Mouse (Mus musculus) myocyte (in vitro differentiated cells): ENCODE measurements at regions not wholly inside any gene's neighbourhood (a gene's known extent, or its start where the extent isn't known, plus 50 kb on each side); places are given as distances from the start of the nearest gene placed in this dataset.

Experiments used
- H3K27me3 ChIP-seq: one replicate; pipeline ENCODE4 v1.6.1; 2011; ENCODE audit not compliant: control insufficient read depth, insufficient read depth, insufficient read length
- H3K36me3 ChIP-seq: one replicate; pipeline ENCODE4 v1.6.1; 2011; ENCODE audit not compliant: control insufficient read depth, insufficient read depth
- H3K4me2 ChIP-seq: one replicate; pipeline ENCODE4 v1.6.1; 2011; ENCODE audit warnings: low read depth, control low read depth
- H3K4me3 ChIP-seq: one replicate; pipeline ENCODE4 v1.5.1; 2011; ENCODE audit warnings: mild to moderate bottlenecking, control low read depth, moderate library complexity
- H3K79me2 ChIP-seq: one replicate; pipeline ENCODE4 v1.6.1; 2011; ENCODE audit not compliant: control insufficient read depth, insufficient read depth
- H3ac ChIP-seq: one replicate; pipeline ENCODE4 v1.6.1; 2011; ENCODE audit not compliant: control insufficient read depth, insufficient read length
- CEBPB ChIP-seq: IDR thresholded peaks from 2 replicates; pipeline ENCODE4 v1.6.1; 2011; ENCODE audit warnings: mild to moderate bottlenecking, moderate library complexity; ENCODE audit not compliant: poor library complexity, insufficient read depth, severe bottlenecking
- E2F4 ChIP-seq: IDR thresholded peaks from one replicate; pipeline ENCODE4 v1.6.1; 2011; ENCODE audit warnings: mild to moderate bottlenecking, control low read depth, moderate library complexity; ENCODE audit not compliant: insufficient read depth
- MAX ChIP-seq: IDR thresholded peaks from one replicate; pipeline ENCODE4 v1.6.1; 2011; ENCODE audit warnings: low read depth, mild to moderate bottlenecking, control low read depth
- MYOD1 ChIP-seq, 3 experiments: IDR thresholded peaks; one replicate each; pipeline ENCODE4 v1.6.1; 2011; ENCODE audit warnings: control low read depth in 2 of 3, low read depth in 2 of 3, mild to moderate bottlenecking in 2 of 3, moderate library complexity in 1 of 3; ENCODE audit not compliant: insufficient read length in 2 of 3, control insufficient read depth in 1 of 3
- MYOG ChIP-seq, 3 experiments: IDR thresholded peaks; one replicate each; pipeline ENCODE4 v1.6.1; 2011; ENCODE audit warnings: control low read depth in 2 of 3, low read depth in 2 of 3, mild to moderate bottlenecking in 2 of 3; ENCODE audit not compliant: insufficient read length in 2 of 3, control insufficient read depth in 1 of 3, insufficient read depth in 1 of 3
- POLR2A ChIP-seq: IDR thresholded peaks from one replicate; pipeline ENCODE4 v1.6.1; 2011; ENCODE audit warnings: low read depth, mild to moderate bottlenecking, control low read depth, moderate library complexity; ENCODE audit not compliant: insufficient read length
- POLR2AphosphoS2 ChIP-seq: IDR thresholded peaks from one replicate; pipeline ENCODE4 v1.6.1; 2011; ENCODE audit warnings: low read depth, control low read depth; ENCODE audit not compliant: insufficient read length
- REST ChIP-seq: IDR thresholded peaks from one replicate; pipeline ENCODE4 v1.6.1; 2011; ENCODE audit warnings: mild to moderate bottlenecking, control low read depth, moderate library complexity; ENCODE audit not compliant: insufficient read depth, insufficient read length
- SRF ChIP-seq: IDR thresholded peaks from one replicate; pipeline ENCODE4 v1.6.1; 2011; ENCODE audit warnings: low read depth; ENCODE audit not compliant: control insufficient read depth, insufficient read length
- TCF12 ChIP-seq: IDR thresholded peaks from one replicate; pipeline ENCODE4 v1.6.1; 2011; ENCODE audit warnings: mild to moderate bottlenecking, control low read depth; ENCODE audit not compliant: poor library complexity, insufficient read depth, severe bottlenecking
- TCF3 ChIP-seq: IDR thresholded peaks from one replicate; pipeline ENCODE4 v1.6.1; 2011; ENCODE audit warnings: low read depth, control low read depth; ENCODE audit not compliant: insufficient read length
- USF1 ChIP-seq: IDR thresholded peaks from one replicate; pipeline ENCODE4 v1.6.1; 2011; ENCODE audit warnings: low read depth, mild to moderate bottlenecking, control low read depth, moderate library complexity

DNA sequence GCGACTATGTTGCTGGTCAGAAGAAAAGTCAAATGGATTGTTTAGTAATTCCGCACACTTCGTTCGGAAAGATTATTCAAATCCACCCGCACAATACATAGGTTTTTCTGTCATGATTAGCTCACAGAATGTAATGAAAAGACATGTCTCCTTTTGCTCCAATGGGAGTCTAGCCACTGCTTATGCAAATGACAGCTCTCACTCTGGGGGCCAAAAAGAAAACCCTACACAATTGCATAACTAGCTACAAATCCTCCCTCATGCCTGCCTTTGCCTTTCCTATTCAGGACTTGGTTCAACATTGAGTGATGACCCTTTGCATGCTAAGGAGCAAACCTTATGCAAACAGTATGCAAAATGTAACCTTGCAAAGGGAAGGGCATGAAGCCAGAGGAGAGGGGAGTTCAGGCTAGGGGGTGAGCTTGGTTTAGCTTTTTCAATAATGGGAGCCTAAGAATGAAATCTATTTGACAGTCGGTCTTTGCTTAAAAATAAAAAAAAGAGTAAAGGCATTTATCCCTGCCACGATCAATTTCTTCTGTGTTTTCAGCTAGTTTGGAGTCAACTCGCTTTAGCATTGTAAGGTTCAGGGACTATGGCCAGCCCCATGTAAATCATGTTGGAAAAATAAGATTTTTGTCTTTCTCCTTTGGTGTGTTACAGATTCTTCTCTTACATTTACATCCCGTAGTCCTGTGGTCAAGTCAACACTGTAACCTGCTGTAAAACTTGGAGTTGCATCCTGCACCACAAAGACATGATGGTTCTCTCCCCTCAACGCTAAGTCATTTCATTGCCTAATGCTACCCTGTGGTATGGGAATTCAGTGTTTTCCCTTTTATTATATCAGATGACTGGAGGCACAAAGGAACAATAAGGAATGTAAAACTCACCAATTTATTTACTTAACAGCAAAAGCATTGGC, 119.6 kb upstream of the Ndst3 start:
- no peak for TF ChIP-seq TCF12
- TF ChIP-seq USF1 = no peak
- TF ChIP-seq MYOG (IDR thresholded peaks at IDR 0.05; ENCODE audit: control insufficient read depth in 1 of 3, insufficient read depth in 1 of 3, insufficient read length in 2 of 3, low read depth in 2 of 3) = no peak
- no peak for TF ChIP-seq MYOD1 (IDR thresholded peaks at IDR 0.05; ENCODE audit: control insufficient read depth in 1 of 3, insufficient read length in 2 of 3, low read depth in 2 of 3)
- TF ChIP-seq TCF3 = no peak
- TF ChIP-seq POLR2A = no peak
- no peak for TF ChIP-seq REST
- TF ChIP-seq E2F4 = no peak
- no peak for TF ChIP-seq SRF
- no peak for TF ChIP-seq MAX
- no peak for TF ChIP-seq POLR2AphosphoS2
- TF ChIP-seq CEBPB = no peak
- Histone ChIP-seq H3ac (no peak overlapping the region), H3K27me3 (no peaks in the 10 kb centered on the region)

DNA sequence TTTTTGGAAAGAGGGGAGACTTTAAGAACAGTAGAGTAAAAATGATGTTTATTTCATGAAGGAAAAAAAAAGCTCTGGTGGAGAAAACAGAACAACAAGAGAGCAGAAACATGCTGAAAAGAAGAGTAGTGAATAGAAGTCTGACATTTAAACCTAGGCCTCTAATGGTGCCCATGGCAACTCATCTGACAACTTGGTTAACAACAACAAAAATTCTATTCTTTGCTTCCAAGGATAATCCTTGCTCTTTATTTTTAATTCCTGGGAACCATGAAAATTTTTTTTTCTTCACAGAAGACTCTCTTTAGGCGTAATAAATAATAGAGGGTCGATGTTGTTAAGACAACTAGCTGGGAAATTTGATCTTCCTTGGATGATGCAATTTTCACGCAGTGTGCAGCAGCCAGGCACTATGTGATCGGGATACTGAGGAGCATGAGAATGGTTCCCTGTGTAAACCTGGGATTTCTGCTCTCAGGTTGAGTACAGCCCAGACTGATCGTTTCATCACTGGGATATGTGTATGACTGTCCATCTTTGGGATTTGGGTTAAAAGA, 120.4 kb upstream of the Ndst3 start:
- TF ChIP-seq CEBPB (peak; percentile 75; the same call in 1 of the 2 replicates), REST (no peak)
- no peaks in the 10 kb centered on the region for H3K27me3 ChIP-seq
- no peak overlapping the region for H3ac ChIP-seq
- peak overlapping the region; percentile 19 for H3K4me2 ChIP-seq
- no peak overlapping the region for H3K4me3 ChIP-seq
- no peaks in the 10 kb centered on the region for H3K79me2 ChIP-seq
- H3K36me3 ChIP-seq = no peaks in the 10 kb centered on the region

More for the DNA sequence above, 119.6 kb upstream of the Ndst3 start:
- no peaks in the 10 kb centered on the region for H3K79me2 ChIP-seq
- H3K36me3 ChIP-seq = no peaks in the 10 kb centered on the region
- no peak overlapping the region for H3K4me2 ChIP-seq
- H3K4me3 ChIP-seq = no peak overlapping the region

GRCm38 (mm10) chr3:123828790-123829189, 138.1 kb upstream of the Ndst3 start:
- H3K4me2 ChIP-seq = no peak overlapping the region

DNA sequence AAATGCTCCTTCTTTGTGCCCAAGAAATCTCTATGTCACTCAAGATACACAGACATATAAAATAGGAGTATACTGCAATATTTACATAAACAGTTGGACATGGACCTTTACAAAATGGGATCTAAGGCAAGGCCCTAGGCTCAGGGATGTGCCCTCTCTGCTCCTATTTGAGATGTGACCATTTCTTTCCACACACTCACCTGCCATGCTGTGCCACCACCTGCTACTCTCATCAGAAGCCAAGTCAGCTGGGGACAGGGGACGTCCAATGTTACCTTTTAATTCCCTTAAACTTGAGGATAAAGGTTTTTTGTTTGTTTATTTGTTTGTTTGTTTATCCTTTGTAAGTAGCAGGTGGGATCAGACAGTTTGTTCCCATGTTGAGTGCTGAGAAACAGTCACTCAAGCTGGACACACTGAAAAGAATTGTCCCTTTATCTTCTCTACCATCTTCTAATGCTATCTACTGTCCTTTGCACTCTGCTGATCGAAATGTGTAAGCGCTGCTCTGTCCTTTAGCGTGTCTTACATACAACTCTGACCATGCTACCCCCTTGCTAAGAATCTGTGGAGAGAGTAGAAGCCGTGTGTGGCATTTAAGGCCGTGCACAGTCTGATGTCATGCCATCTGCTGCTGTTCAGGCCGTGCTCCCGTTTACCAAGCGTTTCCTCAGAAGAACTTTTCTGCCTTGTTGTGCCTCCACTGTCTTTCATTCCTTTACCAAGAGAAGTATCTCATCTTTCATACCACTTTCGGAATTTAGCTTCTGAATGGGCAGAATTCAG, 147.9 kb upstream of the Ndst3 start:
- Histone ChIP-seq H3K79me2 (no peaks in the 10 kb centered on the region), H3K36me3 (no peaks in the 10 kb centered on the region), H3K4me3 (no peak overlapping the region), H3K27me3 (no peaks in the 10 kb centered on the region), H3K4me2 (no peak overlapping the region), H3ac (no peak overlapping the region)
- no peak for TF ChIP-seq MAX
- TF ChIP-seq POLR2A = no peak
- no peak for TF ChIP-seq MYOD1 (IDR thresholded peaks at IDR 0.05; ENCODE audit: control insufficient read depth in 1 of 3, insufficient read length in 2 of 3, low read depth in 2 of 3)
- TF ChIP-seq TCF12 = no peak
- no peak for TF ChIP-seq MYOG (IDR thresholded peaks at IDR 0.05; ENCODE audit: control insufficient read depth in 1 of 3, insufficient read depth in 1 of 3, insufficient read length in 2 of 3, low read depth in 2 of 3)
- TF ChIP-seq CEBPB = no peak
- TF ChIP-seq POLR2AphosphoS2 = no peak
- no peak for TF ChIP-seq SRF
- no peak for TF ChIP-seq TCF3
- no peak for TF ChIP-seq USF1
- no peak for TF ChIP-seq E2F4
- no peak for TF ChIP-seq REST

More at GRCm38 (mm10) chr3:123828790-123829189, 138.1 kb upstream of the Ndst3 start:
- no peaks in the 10 kb centered on the region for H3K36me3 ChIP-seq
- no peak overlapping the region for H3ac ChIP-seq
- H3K4me3 ChIP-seq = no peak overlapping the region
- TF ChIP-seq CEBPB (no peak), TCF12 (no peak), REST (no peak), POLR2A (no peak), USF1 (no peak), TCF3 (no peak), MAX (no peak), MYOG (IDR thresholded peaks at IDR 0.05; ENCODE audit: control insufficient read depth in 1 of 3, insufficient read depth in 1 of 3, insufficient read length in 2 of 3, low read depth in 2 of 3) (no peak), POLR2AphosphoS2 (no peak), MYOD1 (IDR thresholded peaks at IDR 0.05; ENCODE audit: control insufficient read depth in 1 of 3, insufficient read length in 2 of 3, low read depth in 2 of 3) (no peak), SRF (no peak), E2F4 (no peak)
- no peaks in the 10 kb centered on the region for H3K27me3 ChIP-seq
- no peaks in the 10 kb centered on the region for H3K79me2 ChIP-seq
